Mouse (Mus musculus): ENCODE data around the gene Lmnb2.
A peak's percentile ranks its signal among the peaks of the same experiment; 100 is the strongest.

Gene Lmnb2

DNA sequence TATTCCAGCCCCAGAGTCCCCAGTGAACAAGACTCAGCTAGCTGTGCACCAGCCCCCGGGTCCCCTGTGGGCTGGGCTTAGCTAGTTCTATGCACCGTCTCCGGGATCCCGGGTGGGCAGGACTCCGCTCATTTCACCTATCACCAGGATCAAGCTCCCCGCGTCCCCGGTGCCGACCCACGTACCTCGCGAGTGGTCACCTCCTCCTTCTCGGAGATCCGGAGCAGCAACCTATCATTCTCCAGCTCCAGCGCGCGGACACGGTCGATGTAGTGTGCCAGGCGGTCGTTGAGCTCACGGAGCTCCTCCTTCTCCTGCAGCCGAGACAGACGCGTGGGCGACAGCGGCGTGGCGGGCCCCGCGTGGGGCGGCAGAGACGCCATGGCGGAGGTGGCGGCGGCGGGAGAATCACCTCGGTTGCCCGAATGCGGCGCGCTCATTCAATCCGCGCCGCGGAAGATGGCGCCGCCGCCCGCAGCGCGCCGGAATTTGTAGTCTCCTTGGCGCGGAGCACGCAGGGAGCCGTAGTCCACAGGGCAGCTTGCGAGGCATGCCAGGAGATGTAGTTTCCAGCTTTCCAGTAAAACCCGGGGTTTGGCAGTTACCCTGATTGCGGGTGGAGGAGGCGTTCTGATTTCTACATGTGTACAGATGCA lies at the start of gene Lmnb2:
TSS of gene Lmnb2 (minus strand) at position 467 of the 656 bp plus-strand sequence.
- peak; percentile 82 for DNase-seq

DNA sequence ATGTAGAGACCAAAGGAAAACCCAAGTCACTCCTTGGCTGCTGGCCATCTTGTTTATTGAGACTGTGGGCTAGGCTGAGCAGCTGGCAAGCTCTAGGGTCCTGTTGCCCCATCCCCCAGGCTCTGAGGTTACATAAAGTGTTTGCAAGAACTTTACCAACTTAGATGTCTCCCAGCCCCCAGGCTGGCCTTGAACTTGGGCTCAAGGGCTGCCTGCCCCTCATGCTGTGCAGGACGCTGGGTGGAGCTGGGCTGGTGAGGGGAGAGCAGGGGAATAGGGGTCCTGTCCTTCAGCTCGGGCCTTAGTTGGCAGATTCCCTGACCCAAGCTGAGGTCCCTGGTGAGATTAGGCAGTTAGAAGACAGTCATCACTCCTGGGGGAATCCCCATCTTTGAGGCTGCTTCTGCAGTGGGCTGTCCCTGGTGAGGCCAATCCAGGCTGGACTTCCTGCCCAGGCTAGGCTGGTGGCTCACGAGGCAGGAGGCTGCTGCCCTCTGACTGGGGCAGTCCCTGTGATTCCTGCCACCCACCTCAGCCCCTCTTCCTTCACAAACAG lies 49.1 kb upstream of the Lmnb2 start:
- no peak for DNase-seq

DNA sequence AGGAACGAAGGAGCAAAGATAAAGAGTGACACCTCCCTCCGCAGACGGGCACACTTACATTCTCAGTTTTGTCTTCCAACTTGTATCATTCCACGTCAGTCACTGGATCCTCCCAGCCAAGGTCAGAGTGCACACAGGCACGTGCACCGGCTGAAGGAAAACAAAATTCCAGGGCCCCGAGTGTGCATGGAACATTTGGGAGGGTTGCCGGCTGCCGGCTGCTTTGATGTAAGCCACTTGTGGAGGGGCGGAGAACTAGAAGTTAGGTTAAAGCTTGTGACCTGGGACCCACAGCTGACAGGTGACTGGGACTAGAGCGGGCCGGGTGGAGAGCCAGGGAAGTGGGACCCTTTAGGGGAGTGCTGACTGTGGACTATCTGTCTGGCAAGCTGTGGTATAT lies 48.3 kb upstream of the Lmnb2 start:
- DNase-seq: no peak

DNA sequence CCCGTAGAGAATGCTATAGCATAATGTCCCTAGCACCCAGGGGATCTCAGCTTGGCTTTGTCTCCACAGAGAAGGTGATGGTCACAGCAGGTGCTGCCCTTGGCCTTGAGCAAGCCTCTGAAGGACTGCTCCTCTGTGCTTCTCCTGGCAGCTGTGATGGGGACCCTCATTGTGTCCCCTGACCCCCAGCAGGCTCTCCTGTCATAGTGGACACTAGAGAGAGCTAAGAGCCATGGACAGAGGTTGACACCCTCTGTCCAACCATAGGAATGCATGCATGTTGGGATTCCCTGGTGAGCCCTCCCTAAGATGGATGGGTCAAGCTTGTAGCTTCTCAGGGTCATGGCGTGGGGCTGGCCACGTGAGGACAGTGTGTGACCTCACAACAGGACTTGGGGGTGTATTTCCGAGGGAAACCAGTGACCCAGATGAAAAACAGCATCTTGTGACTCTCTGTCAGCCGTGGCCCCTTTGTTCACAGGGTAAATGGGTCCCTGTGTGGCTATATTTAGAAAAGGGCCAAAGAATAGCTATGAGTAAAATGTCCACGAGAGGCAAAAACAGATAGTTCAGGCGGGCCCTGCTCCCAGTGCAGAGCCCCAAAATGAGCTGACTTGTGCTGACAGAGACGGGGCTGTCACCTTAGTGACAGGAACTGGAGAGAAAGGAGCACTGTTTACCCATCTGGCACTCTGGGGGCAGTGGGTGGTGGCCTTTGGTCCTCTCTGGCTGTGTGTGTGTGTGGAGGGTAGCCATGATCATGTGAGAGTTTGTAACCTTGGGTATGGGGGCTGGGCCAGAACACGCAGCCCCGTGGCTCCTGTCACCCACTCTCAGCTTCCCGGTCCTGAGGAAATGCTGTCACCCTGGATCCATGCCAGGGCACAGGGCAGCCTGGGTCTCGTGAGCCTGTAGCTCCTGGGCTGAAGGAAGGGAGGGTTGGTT lies 45.3 kb upstream of the Lmnb2 start:
- no peak for DNase-seq

DNA sequence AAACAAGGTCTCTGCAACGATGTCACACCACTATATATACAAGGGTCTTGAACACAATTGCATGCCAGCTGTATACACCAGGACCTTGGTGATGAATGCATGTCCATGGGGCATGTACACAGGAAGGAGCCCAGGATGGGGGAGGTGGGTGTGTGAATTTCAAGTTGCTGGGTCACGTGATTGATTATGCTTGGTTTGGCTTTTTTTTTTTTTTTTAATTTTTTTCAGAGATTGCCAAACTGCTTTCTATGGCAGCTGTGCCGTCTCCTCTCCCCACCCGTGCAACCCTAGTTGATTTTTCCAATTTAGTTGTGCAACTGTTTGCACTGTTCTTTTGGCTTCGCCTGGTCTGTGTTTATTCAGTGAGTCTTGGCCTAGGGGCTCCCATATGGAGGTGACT lies 44.5 kb upstream of the Lmnb2 start:
- no peak for DNase-seq

DNA sequence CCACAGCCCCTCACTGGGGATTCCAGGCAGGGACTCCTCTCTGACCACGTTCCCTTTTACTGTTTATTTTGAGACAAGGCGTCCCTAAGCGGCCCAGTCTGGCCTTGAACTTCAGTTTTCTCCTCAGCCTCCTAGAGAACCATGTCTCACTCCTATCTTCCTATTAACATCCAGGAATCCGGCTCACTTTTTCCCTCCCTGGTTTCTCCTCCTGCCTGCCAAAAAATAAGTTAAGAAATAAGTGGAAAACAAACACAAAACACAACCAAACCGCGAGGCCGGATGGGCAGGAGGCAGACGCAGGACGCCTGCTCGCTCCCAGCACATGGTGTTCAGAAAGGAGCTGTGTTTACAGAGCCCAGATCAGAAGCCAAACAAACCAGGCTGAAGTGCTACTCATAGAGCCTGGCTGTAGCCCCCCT lies 44.0 kb upstream of the Lmnb2 start:
- DNase-seq: no peak

DNA sequence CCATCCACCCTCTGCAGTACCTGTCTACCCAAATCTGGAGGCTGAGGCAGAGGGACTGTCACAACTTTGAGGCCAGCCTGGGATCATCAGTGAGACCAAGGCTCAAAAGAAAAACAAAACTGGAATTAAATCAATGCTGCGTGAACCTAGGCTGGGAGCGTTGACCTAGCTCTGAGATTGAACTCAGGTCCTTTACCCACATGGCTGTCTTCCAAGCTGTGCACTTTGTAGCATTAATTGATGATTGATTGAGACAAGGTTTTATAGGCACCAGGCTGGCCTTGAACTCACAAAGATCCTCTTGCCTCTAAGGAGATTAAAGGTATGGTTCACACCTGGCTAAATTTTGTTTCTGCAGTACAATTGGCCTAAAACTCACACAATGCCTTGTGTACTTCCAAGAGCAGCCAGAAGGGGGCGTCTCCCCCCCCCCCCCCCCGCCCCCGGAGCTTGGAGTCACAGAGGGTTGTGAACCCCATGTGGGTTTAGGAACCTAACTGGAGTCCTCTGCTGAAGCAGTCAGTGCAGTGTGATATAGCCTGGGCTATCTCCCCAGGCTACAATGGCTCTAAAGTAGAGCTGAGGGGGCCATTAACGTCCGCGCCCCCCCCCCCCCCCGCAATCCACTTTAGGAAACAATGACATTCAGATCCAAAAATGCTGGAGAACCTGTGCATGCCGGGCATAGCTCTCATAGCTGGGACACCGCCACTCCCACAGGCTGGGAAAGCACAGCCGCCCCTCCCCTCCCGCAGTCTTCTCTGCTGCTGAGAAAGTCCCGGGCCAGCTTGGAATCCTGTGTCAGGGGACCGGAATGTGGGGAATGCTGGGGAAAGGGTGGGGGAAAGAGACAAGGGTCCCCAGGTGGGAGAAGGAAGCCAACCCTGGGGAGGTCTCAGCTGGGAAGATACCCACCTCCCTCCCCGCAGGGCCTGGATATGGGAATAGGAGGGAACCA lies 42.8 kb upstream of the Lmnb2 start:
- DNase-seq: peak; percentile 30

DNA sequence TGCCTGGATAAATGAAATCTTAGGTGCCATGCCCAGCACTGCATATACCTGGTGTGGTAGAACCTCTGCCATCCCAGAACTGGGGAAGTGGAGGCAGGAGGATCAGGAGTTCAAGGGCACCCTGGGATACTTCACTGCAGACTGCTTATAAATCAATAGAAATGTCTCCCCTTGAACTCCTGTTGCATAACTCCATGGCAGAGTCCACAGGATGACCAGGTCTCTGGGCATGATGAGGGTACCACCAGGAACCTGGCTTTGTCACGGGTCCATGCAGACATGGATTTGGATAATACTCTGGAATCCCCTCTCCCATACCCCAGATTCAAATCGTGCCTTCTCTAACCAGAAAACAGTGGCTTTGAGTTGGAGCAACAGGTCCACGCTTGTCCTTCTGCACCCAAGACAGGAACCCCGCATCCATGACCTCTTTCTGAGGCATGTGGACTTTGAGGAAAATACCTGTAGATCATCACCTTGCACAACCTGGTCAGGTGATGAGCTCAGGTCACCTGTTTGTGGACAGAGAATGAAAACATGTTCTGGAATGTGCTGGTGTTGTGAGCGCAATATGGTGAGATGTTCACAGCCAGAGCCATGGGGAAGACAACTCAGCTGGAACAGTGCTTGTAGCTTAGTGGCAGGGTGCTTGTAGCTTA lies 41.1 kb upstream of the Lmnb2 start:
- no peak for DNase-seq

DNA sequence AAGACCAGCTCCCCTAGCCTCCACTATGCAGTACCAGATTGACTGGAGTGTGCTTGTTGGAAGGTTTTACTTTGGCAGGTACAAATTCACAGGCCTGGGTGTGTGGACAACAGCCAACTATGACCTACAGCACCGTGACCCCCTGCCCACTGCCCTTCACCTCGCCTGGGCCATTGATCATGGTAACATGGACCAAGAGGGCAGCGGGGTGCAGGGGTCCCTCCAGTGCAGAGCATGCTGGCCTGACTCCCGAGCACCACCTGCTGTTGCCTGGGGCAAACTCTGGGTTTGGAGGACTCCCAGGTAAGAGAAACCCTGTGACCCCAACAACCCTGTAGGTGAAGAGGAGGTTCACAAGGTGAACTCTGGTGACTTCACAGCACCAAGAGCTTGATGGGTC lies 39.7 kb upstream of the Lmnb2 start:
- DNase-seq: no peak

DNA sequence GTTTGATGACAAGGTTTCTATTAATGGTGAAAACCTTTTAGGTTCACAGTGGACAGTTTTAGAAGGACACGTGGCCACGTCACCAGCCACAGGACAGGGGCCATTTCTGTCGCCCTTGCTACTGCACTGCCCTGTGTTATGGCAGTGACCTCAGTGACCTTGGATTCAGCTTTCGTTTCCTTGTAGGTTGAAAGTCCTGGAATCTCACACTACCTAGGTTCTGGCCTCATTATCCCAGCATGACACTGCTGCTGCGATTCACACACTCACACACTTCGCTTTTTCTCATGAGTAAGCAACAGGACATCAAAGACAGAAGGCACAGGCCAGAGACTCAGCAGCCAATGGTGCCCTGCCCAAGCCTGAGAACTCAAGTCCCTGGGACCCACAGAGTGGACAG lies 38.9 kb upstream of the Lmnb2 start:
- no peak for DNase-seq

DNA sequence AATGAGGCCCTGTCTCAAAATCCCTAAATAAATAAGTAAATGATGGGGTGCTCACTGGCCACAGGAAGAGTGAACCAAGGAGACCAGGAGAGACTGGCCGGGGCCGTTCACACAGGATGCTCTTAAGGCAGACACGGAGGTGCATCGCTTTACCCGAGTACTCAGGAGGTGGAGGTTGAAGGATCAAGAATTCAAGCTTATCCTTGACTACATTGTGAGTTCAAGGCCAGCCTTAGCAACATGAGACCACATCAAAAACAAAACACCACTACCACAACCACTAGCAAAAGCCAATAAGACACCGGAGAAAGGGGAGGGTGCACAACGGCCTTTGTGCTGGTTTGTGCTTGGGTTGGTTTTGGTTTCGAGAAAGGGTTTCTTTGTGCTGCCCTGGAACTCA lies 38.3 kb upstream of the Lmnb2 start:
- DNase-seq: no peak

DNA sequence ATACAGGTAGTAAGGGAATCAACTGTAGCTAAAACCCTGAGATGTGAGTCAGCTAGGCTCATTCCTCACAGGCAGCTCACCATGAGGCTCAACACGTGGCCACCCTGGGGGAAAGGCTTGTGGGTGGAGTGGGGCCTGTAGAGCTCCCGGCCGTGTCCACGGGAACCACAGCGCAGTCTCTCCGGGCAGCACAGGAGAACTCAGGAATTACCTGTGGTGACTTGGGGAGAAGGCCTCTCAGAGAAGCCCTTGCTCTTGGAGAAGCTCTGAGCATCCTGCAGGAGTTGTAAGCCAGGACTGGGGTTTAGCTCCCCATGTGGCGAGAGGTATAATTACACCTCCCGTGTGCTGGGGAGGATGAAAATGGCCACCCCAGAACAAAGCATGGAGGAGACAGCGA lies 37.5 kb upstream of the Lmnb2 start:
- DNase-seq: peak; percentile 74

DNA sequence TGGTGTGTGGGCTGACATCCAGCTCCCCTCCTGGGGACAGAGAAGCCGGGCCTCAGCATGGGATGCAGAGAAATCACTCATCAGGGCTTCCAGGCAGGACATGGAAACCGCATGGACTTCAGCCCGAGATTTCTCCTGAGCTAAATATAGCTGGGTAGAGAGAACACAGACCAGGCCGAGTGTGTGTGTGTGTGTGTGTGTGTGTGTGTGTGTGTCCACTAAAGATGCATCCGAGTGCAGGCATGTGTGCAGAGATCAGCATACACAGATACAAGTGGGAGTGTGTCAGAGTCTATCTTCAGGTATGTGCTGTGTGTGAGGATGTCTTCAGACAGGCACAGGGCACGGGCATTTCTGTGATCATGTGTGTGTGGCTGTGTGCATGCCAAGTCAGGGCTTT lies 36.8 kb upstream of the Lmnb2 start:
- DNase-seq: no peak

DNA sequence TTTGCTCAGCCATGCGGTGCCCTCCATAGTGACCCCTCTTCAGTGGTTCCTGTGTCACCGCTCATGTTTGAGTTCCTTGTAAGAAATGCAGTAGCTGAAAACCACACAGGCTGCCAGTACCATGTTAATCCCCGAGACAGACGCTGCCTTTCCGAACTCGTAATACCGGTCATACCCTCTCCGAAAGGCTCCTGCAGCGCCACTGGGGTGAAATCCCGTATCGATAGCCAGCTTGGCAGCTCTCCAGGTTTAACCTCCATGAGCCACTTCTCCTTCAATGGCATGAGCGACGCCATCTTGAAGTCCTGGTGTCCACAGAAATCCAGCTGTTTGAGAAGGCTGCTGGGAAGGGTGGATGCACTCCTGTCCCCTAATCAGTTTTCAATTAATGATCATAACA lies 36.4 kb upstream of the Lmnb2 start:
- DNase-seq: no peak

DNA sequence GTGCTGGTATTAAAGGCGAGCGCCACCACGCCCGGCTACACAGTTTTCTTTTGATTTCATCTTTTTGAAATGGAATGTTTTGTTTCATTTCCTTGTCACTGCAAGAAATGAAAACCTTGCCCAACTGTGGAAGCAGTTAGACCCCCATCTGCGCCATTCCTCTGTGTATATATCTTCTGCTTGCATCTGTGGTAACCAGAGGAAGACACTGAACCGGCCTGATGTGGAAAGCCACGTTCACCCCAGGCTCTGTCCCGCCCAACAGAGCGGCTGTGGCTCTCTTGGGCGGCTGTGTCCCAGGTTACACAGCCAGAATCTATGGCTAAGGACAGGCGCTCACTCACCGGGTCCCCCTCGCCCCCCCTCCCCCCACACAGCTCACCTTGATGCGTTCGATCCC lies 34.4 kb upstream of the Lmnb2 start:
- DNase-seq: no peak

DNA sequence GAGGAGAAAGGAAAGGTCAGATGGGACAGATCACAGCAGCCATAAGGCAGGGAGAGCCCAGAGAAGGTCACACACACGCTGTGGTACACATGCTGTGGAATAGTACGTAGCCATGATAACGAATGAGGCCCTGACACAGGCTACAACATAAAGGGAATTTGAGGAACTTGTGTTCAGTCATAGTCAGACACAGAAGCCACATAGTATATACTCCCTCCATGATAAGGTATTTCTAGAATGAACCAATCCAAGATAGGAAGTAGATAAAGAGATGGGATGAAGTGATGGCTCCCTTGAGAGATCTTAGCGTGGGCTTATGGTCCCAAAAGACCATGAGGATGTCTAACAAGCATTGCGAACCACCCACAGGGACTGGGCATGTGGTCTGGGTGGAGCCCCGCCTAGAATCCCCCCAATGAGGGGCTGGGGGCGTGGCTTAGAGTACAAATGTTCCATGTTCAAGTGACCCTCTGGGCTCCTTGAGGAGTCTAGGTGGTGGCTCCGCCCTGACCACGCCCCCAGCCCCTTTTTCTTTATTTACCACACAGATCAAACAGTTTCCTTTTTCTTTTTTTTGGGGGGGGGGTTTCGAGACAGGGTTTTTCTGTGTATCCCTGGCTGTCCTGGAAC lies 33.8 kb upstream of the Lmnb2 start:
- DNase-seq: no peak

DNA sequence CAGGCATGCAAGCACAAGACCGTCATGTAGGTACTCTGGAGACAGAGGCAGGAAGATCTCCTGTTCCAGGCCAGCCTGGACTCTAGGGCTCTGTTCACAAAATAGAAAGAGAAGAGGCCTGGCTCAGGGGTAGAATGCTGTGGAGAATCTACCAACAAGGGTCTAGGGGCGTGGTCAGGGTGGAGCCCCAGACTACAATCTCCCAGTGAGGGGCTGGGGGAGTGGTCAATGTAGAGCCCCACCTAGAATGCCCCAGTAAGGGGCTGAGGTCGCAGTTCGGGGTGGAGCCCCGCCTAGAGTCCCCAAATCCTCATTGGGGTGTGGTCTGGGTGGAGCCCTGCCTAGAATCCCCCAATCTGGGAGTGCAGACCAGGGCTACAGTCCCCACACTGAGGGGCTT lies 32.3 kb upstream of the Lmnb2 start:
- DNase-seq: no peak

DNA sequence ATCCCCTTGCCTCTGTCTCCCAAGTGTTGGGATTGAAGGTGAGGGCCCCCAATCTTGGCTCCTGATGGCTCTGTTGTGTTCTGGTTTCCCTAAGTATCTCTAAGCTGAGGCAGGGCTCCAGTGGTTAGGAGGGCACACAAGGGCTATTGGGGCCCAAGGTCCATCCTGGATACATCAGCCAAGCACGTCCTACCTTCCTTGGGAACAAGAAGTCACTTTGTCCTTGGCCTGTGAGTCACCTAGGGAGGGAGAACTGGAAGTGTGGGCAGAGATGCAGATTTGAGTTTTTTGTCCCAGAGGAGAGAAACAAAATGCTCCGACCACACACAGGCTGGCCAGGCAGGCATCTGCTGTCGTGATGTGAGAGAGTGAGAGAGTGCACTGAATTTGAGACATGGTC lies 31.0 kb upstream of the Lmnb2 start:
- no peak for DNase-seq

DNA sequence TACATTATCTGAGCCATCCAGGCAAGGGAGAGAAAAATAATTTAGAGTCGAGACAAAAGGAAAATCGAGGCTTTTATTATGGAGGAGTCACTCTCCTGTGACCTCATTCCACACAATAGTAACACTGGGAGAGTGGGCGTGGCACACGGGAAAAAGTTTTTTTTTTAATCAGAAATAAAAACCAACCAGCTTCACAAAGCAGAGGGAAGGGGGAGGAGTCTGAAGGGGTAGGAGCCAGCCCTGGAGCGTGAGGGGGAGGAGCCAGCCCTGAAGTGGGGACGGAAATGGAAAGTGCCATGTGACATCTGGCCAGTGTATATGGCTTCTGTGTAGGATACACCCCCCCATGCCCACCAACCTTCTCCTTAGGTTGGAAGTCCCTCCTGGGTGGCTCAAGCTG lies 30.5 kb upstream of the Lmnb2 start:
- no peak for DNase-seq

DNA sequence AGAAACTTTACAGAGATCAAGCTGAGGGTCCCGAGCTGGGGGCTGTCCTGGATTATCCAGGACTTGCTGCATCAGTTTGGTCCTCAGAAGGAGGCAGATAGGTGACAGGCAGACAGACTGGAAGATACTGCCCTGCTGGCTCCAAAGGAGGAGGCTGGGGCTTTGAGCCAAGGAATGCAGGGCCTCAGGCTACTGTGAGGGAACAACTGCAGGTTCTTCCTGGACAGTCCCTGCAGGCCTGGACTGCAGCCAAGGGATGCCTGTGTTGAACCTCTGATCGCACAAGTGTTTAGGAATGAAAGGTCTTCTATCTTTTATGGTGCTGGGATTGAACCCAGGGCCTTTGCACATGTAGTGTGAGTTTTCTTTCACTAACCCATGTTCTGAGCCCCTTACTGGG lies 29.8 kb upstream of the Lmnb2 start:
- no peak for DNase-seq

DNA sequence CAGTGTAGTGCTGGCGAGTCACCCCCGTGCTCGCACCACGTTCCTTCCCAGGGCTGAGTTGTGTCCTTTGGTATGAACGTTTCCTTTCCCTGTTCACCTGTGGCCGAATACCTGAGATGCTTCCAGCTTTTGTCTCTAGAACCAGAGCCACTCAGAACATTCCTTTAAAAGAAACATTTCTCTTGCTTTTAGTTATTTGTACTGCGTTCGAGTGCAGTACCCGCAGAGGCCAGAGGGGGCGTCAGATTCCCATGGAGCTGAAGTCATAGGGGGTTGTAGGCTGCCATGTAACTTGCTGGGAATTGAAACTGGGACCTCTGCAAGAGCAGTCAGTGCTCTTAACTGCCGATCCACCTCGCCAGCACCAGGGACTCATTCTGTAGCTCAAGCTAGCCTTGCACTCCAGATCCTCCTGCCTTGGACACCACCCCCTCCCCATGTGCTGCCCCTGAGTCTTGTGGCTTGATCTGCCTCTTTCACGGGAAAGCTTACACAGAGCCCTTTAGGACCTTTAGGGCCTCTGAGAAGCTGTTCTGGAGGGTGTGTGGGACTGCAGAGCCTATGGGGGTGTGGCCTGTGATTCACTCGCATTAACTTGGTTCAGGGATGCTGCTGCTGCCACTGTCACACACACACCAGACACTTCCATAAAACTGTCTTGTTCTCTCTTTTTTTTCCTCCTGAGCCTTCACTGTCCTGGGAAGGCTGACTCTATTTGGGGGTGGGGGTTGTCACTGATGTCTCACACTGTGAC lies 28.8 kb upstream of the Lmnb2 start:
- peak; percentile 40 for DNase-seq

All from thymus, postnatal 4 days (tissue).